Mouse (Mus musculus): ENCODE data around the gene Plekhg5. TPM values are rescaled to one million over a fixed set of nuclear protein-coding genes. Genes with fewer than 3 reads are reported as not detected.

Plekhg5 gene
- total RNA-seq, 2 experiments from 2014 or later = 2.6 to 3.0 TPM

GRCm38 (mm10) chr4:152069245-152069644, 3.1 kb upstream of the Plekhg5 start:
- no peak for ATAC-seq (ENCODE audit: poor library complexity, severe bottlenecking)

- no peak for ATAC-seq (ENCODE audit: poor library complexity, severe bottlenecking)
Measured at GRCm38 (mm10) chr4:152070494-152071396, 1.6 kb upstream of the Plekhg5 start.

GRCm38 (mm10) chr4:152072655-152073054, 357 bp downstream of the Plekhg5 start:
- ATAC-seq (ENCODE audit: poor library complexity, severe bottlenecking) = peak; percentile 25

- no peak for ATAC-seq (ENCODE audit: poor library complexity, severe bottlenecking)
Measured at GRCm38 (mm10) chr4:152073715-152074114, 1.4 kb downstream of the Plekhg5 start.

GRCm38 (mm10) chr4:152074548-152074947, 2.2 kb downstream of the Plekhg5 start:
- no peak for ATAC-seq (ENCODE audit: poor library complexity, severe bottlenecking)

GRCm38 (mm10) chr4:152077191-152077590, 4.9 kb downstream of the Plekhg5 start:
- no peak for ATAC-seq (ENCODE audit: poor library complexity, severe bottlenecking)

GRCm38 (mm10) chr4:152078105-152078530, 5.8 kb downstream of the Plekhg5 start:
- peak; percentile 90 for ATAC-seq (ENCODE audit: poor library complexity, severe bottlenecking)

- ATAC-seq (ENCODE audit: poor library complexity, severe bottlenecking) = no peak
Measured at GRCm38 (mm10) chr4:152079261-152079660, 7.0 kb downstream of the Plekhg5 start.

- no peak for ATAC-seq (ENCODE audit: poor library complexity, severe bottlenecking)
Measured at GRCm38 (mm10) chr4:152079931-152080330, 7.6 kb downstream of the Plekhg5 start.

GRCm38 (mm10) chr4:152083611-152084220, 11.4 kb downstream of the Plekhg5 start:
- no peak for ATAC-seq (ENCODE audit: poor library complexity, severe bottlenecking)

- no peak for ATAC-seq (ENCODE audit: poor library complexity, severe bottlenecking)
Measured at GRCm38 (mm10) chr4:152084616-152085015, 12.3 kb downstream of the Plekhg5 start.

GRCm38 (mm10) chr4:152086505-152087210, 14.4 kb downstream of the Plekhg5 start:
- ATAC-seq (ENCODE audit: poor library complexity, severe bottlenecking) = peak; percentile 49

- ATAC-seq (ENCODE audit: poor library complexity, severe bottlenecking) = peak; percentile 79
Measured at GRCm38 (mm10) chr4:152087211-152088081, 15.1 kb downstream of the Plekhg5 start.

GRCm38 (mm10) chr4:152088133-152088532, 15.8 kb downstream of the Plekhg5 start:
- ATAC-seq (ENCODE audit: poor library complexity, severe bottlenecking) = no peak

- no peak for ATAC-seq (ENCODE audit: poor library complexity, severe bottlenecking)
Measured at GRCm38 (mm10) chr4:152088556-152089120, 16.3 kb downstream of the Plekhg5 start.

GRCm38 (mm10) chr4:152090191-152090590, 17.9 kb downstream of the Plekhg5 start:
- no peak for ATAC-seq (ENCODE audit: poor library complexity, severe bottlenecking)

- peak; percentile 19; the same call in 1 of the 2 replicates for ATAC-seq (ENCODE audit: poor library complexity, severe bottlenecking)
Measured at GRCm38 (mm10) chr4:152092751-152093293, 20.5 kb downstream of the Plekhg5 start.

- no peak for ATAC-seq (ENCODE audit: poor library complexity, severe bottlenecking)
Measured at GRCm38 (mm10) chr4:152094233-152094632, 21.9 kb downstream of the Plekhg5 start.

Measured in megakaryocyte, adult 5-6 weeks (primary cell).